ENCODE assay signal across 8 mouse cellular contexts in the genomic region with DNA sequence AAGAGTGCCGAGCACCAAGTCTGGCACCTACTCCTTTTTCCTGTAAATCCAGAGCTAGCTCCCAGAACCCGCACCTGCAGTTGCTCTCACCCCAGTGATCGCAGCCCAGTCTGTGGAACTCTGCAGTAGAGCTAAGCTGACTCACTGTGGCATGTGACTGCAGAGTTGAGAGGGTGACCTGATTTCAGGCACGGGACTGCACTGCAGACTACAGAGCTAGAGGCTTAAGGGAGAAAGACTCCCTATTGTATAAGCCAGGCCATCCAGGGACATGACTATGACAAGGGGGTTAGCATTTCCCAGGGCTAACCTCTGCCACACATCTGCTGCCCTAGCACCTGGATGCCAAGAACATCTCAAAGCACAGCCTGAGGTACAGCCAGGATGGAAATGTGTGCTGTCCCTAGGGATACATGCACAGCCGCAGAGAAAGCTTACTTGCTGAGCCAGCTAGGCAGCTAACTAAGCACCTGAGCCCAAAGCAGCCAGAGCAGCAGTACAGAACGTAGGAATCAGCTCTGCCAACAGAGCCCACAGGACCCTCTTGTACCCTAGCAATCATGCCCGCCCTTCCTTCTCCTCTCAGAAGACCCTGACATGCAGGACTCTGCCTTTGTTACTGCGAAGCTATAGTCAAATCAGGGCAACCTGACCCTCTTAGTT.
DNase-seq lines count a peak whose midpoint lies in the region.

No protein-coding gene starts in this region.

- peak; percentile 12 for DNase-seq in layer of hippocampus, adult 11-12 months (ENCODE audit: low spot score)
- no peak for DNase-seq in layer of hippocampus, postnatal 36 days
- peak; percentile 55 to 69 for DNase-seq in cerebellum, adult 18-20 months
- peak; percentile 27 for DNase-seq in heart, postnatal 4 days
- peak; percentile 76 for DNase-seq in retina, postnatal 1 day
- no peak for DNase-seq in urinary bladder, postnatal 14 days (ENCODE audit: low spot score)
- no peak for DNase-seq in adipocyte (ENCODE audit: low spot score)
- no peak for DNase-seq in c-Kit-positive CD71-positive TER-119-positive erythroid progenitor cells, embryonic 14.5 days (ENCODE audit: low spot score)

Comparison
In these comparisons a context has a peak if more than half of its experiments do, and no peak if none do; other contexts are left out.
1. DNase-seq: peak in layer of hippocampus, adult 11-12 months (single experiment), cerebellum, adult 18-20 months (2 of 2), heart, postnatal 4 days (single experiment) and retina, postnatal 1 day (single experiment); none in layer of hippocampus, postnatal 36 days (0 of 2), urinary bladder, postnatal 14 days (single experiment), adipocyte (single experiment) and c-Kit-positive CD71-positive TER-119-positive erythroid progenitor cells, embryonic 14.5 days (single experiment).